Mouse (Mus musculus) embryo, embryonic 10.5 days (tissue): Measurements from ENCODE around the gene 4933414I15Rik.

Experiments
- DNase-seq: peaks from one replicate; pipeline ENCODE4 v3.0.0-alpha.2; 2015; ENCODE audit warnings: low spot score

Gene 4933414I15Rik

GRCm38 (mm10) chr11:50943506-50943905 is at the start of gene 4933414I15Rik:
Gene 4933414I15Rik (minus strand): TSS chr11:50943765.
- DNase-seq = no peak

DNA sequence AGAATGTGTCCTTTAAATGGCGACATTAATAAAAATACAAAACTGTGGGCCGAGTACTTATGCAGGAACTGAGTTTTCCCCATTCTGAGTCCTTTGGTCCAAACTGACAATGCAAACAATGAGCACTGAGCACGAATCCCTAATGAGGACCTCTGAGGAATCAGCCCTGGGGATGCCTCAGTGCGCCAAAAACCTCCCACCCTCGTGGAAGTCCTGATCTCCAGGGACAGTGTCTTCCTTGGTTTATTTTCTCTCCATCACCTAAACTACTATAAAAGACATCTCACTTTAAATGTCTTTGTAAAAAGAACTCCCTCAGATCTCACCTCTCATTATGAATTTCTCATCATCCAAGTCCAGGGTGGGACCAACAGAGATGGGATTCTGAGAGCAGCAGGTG is 38.1 kb upstream of the 4933414I15Rik start, which contains the start of gene Olfr1377:
Gene Olfr1377, plus strand, starts transcription at position 301 of the 400 bp plus-strand sequence.
- DNase-seq = no peak

DNA sequence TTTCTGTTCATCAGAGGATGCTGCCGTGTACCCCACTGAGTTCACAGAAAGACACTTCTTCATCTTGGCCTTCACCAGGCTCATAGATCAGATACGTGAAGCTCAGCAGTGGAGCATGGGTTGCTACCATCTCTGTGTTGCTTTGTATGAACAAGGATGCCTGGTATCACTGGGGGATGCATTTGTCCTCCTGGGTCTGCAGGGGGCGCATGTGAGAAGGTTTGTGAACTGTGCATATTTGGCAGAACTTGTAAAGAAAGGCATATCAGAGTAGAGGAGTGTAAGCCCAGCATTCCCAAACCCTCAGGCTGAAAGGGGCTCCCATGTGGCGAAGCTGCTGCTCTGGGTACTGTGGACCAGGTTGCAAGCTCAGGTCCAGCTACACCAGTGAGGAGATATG is 33.7 kb upstream of the 4933414I15Rik start:
- DNase-seq = peak; percentile 27

GRCm38 (mm10) chr11:50966230-50966629 is 22.7 kb upstream of the 4933414I15Rik start, which contains the start of gene Olfr1378:
Gene Olfr1378 (plus strand): TSS chr11:50966530.
- no peak for DNase-seq

GRCm38 (mm10) chr11:50964886-50965285 is 21.3 kb upstream of the 4933414I15Rik start:
- peak; percentile 14 for DNase-seq

DNA sequence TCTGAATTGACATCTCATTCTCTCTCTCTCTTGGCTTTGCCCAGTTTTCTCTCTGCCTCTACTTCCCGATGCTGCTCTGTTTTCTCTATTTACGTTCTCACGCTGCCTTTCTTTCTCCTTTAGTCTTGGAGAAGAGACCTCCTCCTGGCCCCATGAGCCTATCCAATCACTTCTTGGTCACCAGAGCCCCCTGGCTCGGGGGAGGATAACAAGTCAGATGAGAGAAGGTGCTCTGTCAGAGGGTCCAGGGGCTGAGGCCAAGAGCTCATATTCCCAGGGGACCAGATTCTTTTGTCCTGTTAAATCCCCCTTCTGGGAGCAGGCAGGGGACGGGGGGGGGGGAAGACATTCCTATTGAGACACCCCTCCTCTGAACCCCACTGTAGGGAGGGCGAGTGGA is 10.1 kb upstream of the 4933414I15Rik start, which contains the start of gene Prop1:
Gene Prop1, minus strand, starts transcription at position 101 of the 400 bp plus-strand sequence.
- DNase-seq = no peak

- no peak for DNase-seq
Observed at GRCm38 (mm10) chr11:50952290-50952689, 8.7 kb upstream of the 4933414I15Rik start.

- no peak for DNase-seq
Observed at GRCm38 (mm10) chr11:50942386-50942785, 1.2 kb downstream of the 4933414I15Rik start.

- peak; percentile 86 for DNase-seq
Observed at GRCm38 (mm10) chr11:50939621-50940366, 3.8 kb downstream of the 4933414I15Rik start.

- no peak for DNase-seq
Observed at GRCm38 (mm10) chr11:50938435-50938834, 5.1 kb downstream of the 4933414I15Rik start.

GRCm38 (mm10) chr11:50932040-50932439 is 11.5 kb downstream of the 4933414I15Rik start:
- DNase-seq = no peak

DNA sequence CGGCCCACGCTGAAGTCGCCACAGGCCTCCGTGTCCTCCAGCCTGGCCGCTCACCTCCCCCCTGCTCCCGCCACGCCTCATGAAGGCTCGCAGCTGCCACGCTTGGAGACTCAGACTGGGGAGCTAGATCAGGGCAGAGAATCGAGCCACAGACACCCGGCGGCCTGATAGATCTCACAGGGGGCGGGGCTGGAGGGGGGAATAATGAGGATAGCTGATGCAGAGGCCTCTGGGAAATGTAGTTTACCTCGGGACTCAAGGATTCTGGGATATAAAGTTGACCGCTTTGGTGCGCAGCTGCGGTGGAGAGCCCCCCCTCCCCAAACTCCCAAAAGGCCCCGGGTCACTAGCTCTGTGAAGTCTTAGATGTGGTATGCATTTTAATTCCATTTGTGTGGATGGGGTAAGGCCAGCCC is 12.1 kb downstream of the 4933414I15Rik start, which contains the start of gene Zfp354b:
Gene Zfp354b, minus strand, starts transcription at position 183 of the 416 bp plus-strand sequence.
- peak; percentile 97 for DNase-seq

DNA sequence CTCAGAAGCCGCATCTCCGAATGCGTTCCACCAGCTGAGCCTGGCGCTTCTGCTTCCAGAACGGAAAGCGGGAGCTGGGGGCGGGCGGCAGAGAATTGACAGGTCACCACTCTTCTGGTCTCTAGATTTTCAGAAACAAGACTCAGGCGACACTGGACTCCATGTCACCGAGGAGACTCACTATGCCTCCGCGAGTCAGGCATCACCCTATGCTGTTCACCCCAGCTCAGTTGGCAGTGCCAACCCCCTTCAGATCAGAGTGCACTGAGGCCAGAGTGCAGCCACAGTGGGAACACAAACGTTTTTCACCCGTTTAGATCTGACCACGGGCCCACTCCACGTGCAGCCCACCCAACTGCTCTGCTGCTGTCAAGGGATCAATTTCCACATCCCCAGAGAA is 12.5 kb downstream of the 4933414I15Rik start:
- DNase-seq = no peak

- peak; percentile 29 for DNase-seq
Observed at GRCm38 (mm10) chr11:50930469-50931014, 13.0 kb downstream of the 4933414I15Rik start.

GRCm38 (mm10) chr11:50915671-50916320 is 27.8 kb downstream of the 4933414I15Rik start, which contains the start of gene Zfp2:
Gene Zfp2 (minus strand): TSS chr11:50916165.
- DNase-seq = peak; percentile 94

GRCm38 (mm10) chr11:50914461-50914860 is 29.1 kb downstream of the 4933414I15Rik start:
- DNase-seq = no peak

DNA sequence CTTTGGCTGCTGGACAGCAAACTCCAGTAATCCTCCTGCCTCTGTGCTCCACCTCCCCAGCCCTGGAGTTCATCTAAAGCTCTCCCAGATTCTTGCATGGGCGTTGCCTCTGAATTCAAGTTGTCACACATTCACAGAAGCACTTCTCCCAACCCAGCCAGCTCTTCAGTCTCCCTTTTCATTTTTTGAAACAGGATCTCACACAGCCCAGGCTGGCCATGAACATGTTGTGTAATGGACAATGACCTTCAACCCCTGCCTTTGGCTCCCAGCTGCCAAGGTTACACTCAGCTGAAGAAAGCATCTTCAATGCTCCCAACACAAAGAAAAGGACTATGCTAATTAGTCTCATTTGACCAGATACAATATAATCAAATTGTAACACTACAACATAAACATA is 30.3 kb downstream of the 4933414I15Rik start:
- no peak for DNase-seq

DNA sequence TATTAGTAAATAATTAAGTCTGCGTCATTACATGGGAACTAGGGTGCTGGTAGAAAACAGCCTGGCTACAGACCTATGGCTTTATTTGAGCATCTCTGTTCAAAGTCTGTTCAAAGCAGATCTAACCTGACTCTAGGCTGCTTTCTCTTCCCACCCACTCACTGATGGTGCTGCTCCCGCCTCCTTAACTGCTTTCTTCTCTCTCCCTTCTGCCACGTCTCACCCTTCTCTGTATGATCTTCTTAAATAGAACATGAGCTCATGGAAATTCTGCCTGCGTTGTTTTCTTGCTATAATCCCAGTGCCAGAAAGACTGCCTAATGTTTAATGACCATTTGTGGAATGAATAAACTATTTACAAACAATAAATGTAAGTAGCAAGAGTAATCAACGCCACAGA is 35.4 kb downstream of the 4933414I15Rik start:
- DNase-seq = no peak

GRCm38 (mm10) chr11:50897359-50897758 is 46.2 kb downstream of the 4933414I15Rik start:
- DNase-seq = no peak

- DNase-seq = no peak
Observed at GRCm38 (mm10) chr11:50892441-50892840, 51.1 kb downstream of the 4933414I15Rik start.
